Mouse (Mus musculus): ENCODE data around the gene Ttl. TPM values are rescaled to one million over a fixed set of nuclear protein-coding genes. Genes with fewer than 3 reads are reported as not detected.

Gene Ttl
- total RNA-seq (2023), result 1 to 10 TPM; 5.1 to 5.4 TPM

GRCm38 (mm10) chr2:129065437-129066282 is at the start of gene Ttl:
TSS of gene Ttl (plus strand) at chr2:129065942.

GRCm38 (mm10) chr2:129047811-129048210 is 17.9 kb upstream of the Ttl start, which contains the start of gene Vinac1:
TSS of gene Vinac1 (minus strand) at chr2:129048172.

GRCm38 (mm10) chr2:129100784-129101310 is 35.1 kb downstream of the Ttl start, which contains the start of gene Polr1b:
TSS of gene Polr1b (plus strand) at chr2:129100995.

GRCm38 (mm10) chr2:129129412-129129929 is 63.7 kb downstream of the Ttl start, which contains the start of gene Chchd5:
TSS of gene Chchd5 (plus strand) at chr2:129129700.

Other genes with a start within 250 kb of the Ttl start
- 10 to 100 TPM; 36.5 to 38.3 TPM for gene Tmem87b, start 247.8 kb upstream of the Ttl start, total RNA-seq (2023)
- not detected for gene Fbln7, start 203.0 kb upstream of the Ttl start, total RNA-seq (2023)
- 1 to 10 TPM; 4.8 to 5.0 TPM for gene Zc3h8, start 121.9 kb upstream of the Ttl start, total RNA-seq (2023)
- 10 to 100 TPM in 1 of 2 experiments, 1 to 10 TPM in 1; 9.0 to 16.2 TPM for gene Zc3h6, start 98.5 kb upstream of the Ttl start, total RNA-seq (2023)
- 1 to 10 TPM; 5.5 TPM for gene Gm10762, start 98.2 kb upstream of the Ttl start, total RNA-seq (2023)
- gene Vinac1, start 17.8 kb upstream of the Ttl start, total RNA-seq (2023), result under 1 TPM in 1 of 2 experiments, not detected in 1; 0.17 TPM
- 10 to 100 TPM; 51.3 to 59.2 TPM for gene Polr1b, start 35.1 kb downstream of the Ttl start, total RNA-seq (2023)
- 10 to 100 TPM; 15.3 to 21.6 TPM for gene Chchd5, start 63.8 kb downstream of the Ttl start, total RNA-seq (2023)
- 100 to 1,000 TPM; 164 to 178 TPM for gene Slc20a1, start 132.8 kb downstream of the Ttl start, total RNA-seq (2023)
- gene Ckap2l, start 231.3 kb downstream of the Ttl start, total RNA-seq (2023), result 1 to 10 TPM in 1 of 2 experiments, under 1 TPM in 1; 0.86 to 1.0 TPM
- not detected for gene Il1a, start 244.0 kb downstream of the Ttl start, total RNA-seq (2023)